Mouse (Mus musculus): ENCODE data around the gene Tecpr2.

- TF ChIP-seq NELFE (IDR thresholded peaks at IDR 0.05; ENCODE audit: low read depth, low read length) (no peak), CTCF (conservative IDR thresholded peaks at IDR 0.05 in 1 of 2, IDR thresholded peaks at IDR 0.05 in 1 of 2; ENCODE audit: low read depth in 2 of 2, low read length in 2 of 2) (no peak), BHLHE40 (IDR thresholded peaks at IDR 0.05; ENCODE audit: low read depth, low read length) (no peak), POLR2A (IDR thresholded peaks at IDR 0.05; ENCODE audit: low read depth, low read length) (no peak), USF1 (IDR thresholded peaks at IDR 0.05; ENCODE audit: low read depth, low read length) (no peak), ZNF384 (IDR thresholded peaks at IDR 0.05; ENCODE audit: low read depth, low read length) (no peak), TCF12 (IDR thresholded peaks at IDR 0.05; ENCODE audit: low read depth, low read length) (no peak), NRF1 (IDR thresholded peaks at IDR 0.05; ENCODE audit: low read depth, low read length) (no peak)
These were observed 72.9 kb downstream of the Tecpr2 start for GRCm38 (mm10) chr12:110961973-110962372.

Data from CH12.LX (cell line).